Mouse (Mus musculus) MEL (cell line): Measurements from ENCODE around the gene Szt2. TPM values are rescaled to one million over a fixed set of nuclear protein-coding genes. Genes with fewer than 3 reads are reported as not detected.

Source experiments
- DNase-seq: peaks from one replicate; pipeline ENCODE4 v3.0.0; 2011; ENCODE audit warnings: low read depth, low spot score
- H3K27ac ChIP-seq: 2 replicates; pipeline ENCODE4 v1.5.1; 2012; ENCODE audit warnings: low read depth, mild to moderate bottlenecking, control low read depth, low read length, moderate library complexity; ENCODE audit not compliant: control insufficient read depth
- H3K27me3 ChIP-seq, 2 experiments: fragments of 150-350 bp in 1 of 2; sonication (generic) in 1 of 2; 2 replicates each; pipeline ENCODE4 v1.6.1; 2012; ENCODE audit warnings: low read length in 2 of 2, mild to moderate bottlenecking in 2 of 2, improper control_type of control experiment in 1 of 2, moderate library complexity in 1 of 2; ENCODE audit not compliant: insufficient read depth in 2 of 2, control insufficient read depth in 1 of 2
- H3K36me3 ChIP-seq, 2 experiments: 2 replicates each; pipeline ENCODE4 v1.6.1; 2012 to 2014; ENCODE audit warnings: low read length in 2 of 2, improper control_type of control experiment in 1 of 2, inconsistent platforms in 1 of 2, mild to moderate bottlenecking in 1 of 2; ENCODE audit not compliant: insufficient read depth in 2 of 2, control insufficient read depth in 1 of 2
- H3K4me1 ChIP-seq, 2 experiments: fragments of 150-350 bp in 1 of 2; sonication (generic) in 1 of 2; 2 replicates each; pipeline ENCODE4 v1.6.1; 2012; ENCODE audit warnings: low read length in 2 of 2, improper control_type of control experiment in 1 of 2, mild to moderate bottlenecking in 1 of 2; ENCODE audit not compliant: insufficient read depth in 2 of 2, control insufficient read depth in 1 of 2
- H3K4me3 ChIP-seq, 2 experiments: fragments of 150-350 bp in 1 of 2; sonication (generic) in 1 of 2; 2 replicates each; pipeline ENCODE4 v1.5.1; 2012; ENCODE audit warnings: low read depth in 2 of 2, low read length in 2 of 2, mild to moderate bottlenecking in 2 of 2, moderate library complexity in 2 of 2, control low read depth in 1 of 2, improper control_type of control experiment in 1 of 2; ENCODE audit not compliant: control insufficient read depth in 1 of 2, insufficient read depth in 1 of 2
- H3K79me2 ChIP-seq: 2 replicates; pipeline ENCODE4 v1.6.1; 2012; ENCODE audit warnings: mild to moderate bottlenecking, low read length, moderate library complexity; ENCODE audit not compliant: control insufficient read depth, poor library complexity, insufficient read depth
- H3K9ac ChIP-seq: 2 replicates; pipeline ENCODE4 v1.6.1; 2012; ENCODE audit warnings: low read depth, mild to moderate bottlenecking, control low read depth, low read length, moderate library complexity; ENCODE audit not compliant: control insufficient read depth, poor library complexity, severe bottlenecking
- H3K9me3 ChIP-seq: fragments of 150-350 bp; sonication (generic); replicated peaks from 2 replicates; pipeline ENCODE4 v1.6.1; 2012; ENCODE audit warnings: mild to moderate bottlenecking, low read length, improper control_type of control experiment, moderate library complexity; ENCODE audit not compliant: insufficient read depth
- BHLHE40 ChIP-seq: IDR thresholded peaks from 2 replicates; pipeline ENCODE4 v1.6.1; 2012; ENCODE audit warnings: low read depth, mild to moderate bottlenecking, inconsistent platforms, low read length, improper control_type of control experiment, borderline replicate concordance
- CHD2 ChIP-seq: IDR thresholded peaks from 2 replicates; pipeline ENCODE4 v1.6.1; 2011; ENCODE audit warnings: low read length, improper control_type of control experiment
- CTCF ChIP-seq, 3 experiments: IDR thresholded peaks in 2 of 3; conservative IDR thresholded peaks in 1 of 3; 2 replicates each; pipeline ENCODE4 v1.5.1; 2011 to 2012; ENCODE audit warnings: low read length in 3 of 3, low read depth in 2 of 3, mild to moderate bottlenecking in 2 of 3, improper control_type of control experiment in 1 of 3, inconsistent platforms in 1 of 3, mixed read lengths in 1 of 3, moderate library complexity in 1 of 3; ENCODE audit not compliant: control insufficient read depth in 1 of 3, insufficient read depth in 1 of 3, poor library complexity in 1 of 3, severe bottlenecking in 1 of 3
- EP300 ChIP-seq, 2 experiments: IDR thresholded peaks; 2 replicates each; pipeline ENCODE4 v1.6.1; 2011; ENCODE audit warnings: improper control_type of control experiment in 2 of 2, low read length in 2 of 2, low read depth in 1 of 2, mild to moderate bottlenecking in 1 of 2
- ETS1 ChIP-seq: IDR thresholded peaks from 2 replicates; pipeline ENCODE4 v1.6.1; 2012; ENCODE audit warnings: low read depth, mild to moderate bottlenecking, inconsistent platforms, low read length, improper control_type of control experiment, moderate library complexity
- GATA1 ChIP-seq: IDR thresholded peaks from 2 replicates; pipeline ENCODE4 v1.6.1; 2011; ENCODE audit warnings: low read depth, low read length, improper control_type of control experiment
- HCFC1 ChIP-seq: IDR thresholded peaks from 2 replicates; pipeline ENCODE4 v1.6.1; 2012; ENCODE audit warnings: low read depth, mild to moderate bottlenecking, inconsistent platforms, low read length, improper control_type of control experiment, moderate library complexity
- MAFK ChIP-seq: IDR thresholded peaks from 2 replicates; pipeline ENCODE4 v1.6.1; 2011; ENCODE audit warnings: low read depth, mild to moderate bottlenecking, low read length, improper control_type of control experiment, borderline replicate concordance
- MAX ChIP-seq: IDR thresholded peaks from 2 replicates; pipeline ENCODE4 v1.6.1; 2011; ENCODE audit warnings: low read length, improper control_type of control experiment
- MEF2A ChIP-seq: IDR thresholded peaks from 2 replicates; pipeline ENCODE4 v1.6.1; 2014; ENCODE audit warnings: low read depth, mild to moderate bottlenecking, inconsistent platforms, low read length, improper control_type of control experiment; ENCODE audit not compliant: poor library complexity, insufficient replicate concordance, severe bottlenecking; ENCODE audit errors: extremely low read depth
- MXI1 ChIP-seq: IDR thresholded peaks from 2 replicates; pipeline ENCODE4 v1.6.1; 2011; ENCODE audit warnings: mild to moderate bottlenecking, low read depth, low read length, improper control_type of control experiment
- MYB ChIP-seq: IDR thresholded peaks from 2 replicates; pipeline ENCODE4 v1.6.1; 2011; ENCODE audit warnings: mild to moderate bottlenecking, low read depth, low read length, improper control_type of control experiment
- NRF1 ChIP-seq: IDR thresholded peaks from 2 replicates; pipeline ENCODE4 v1.6.1; 2014; ENCODE audit warnings: low read depth, mild to moderate bottlenecking, inconsistent platforms, low read length, improper control_type of control experiment, moderate library complexity; ENCODE audit not compliant: poor library complexity, insufficient read depth, severe bottlenecking
- POLR2AphosphoS2 ChIP-seq: IDR thresholded peaks from 2 replicates; pipeline ENCODE4 v1.6.1; 2011; ENCODE audit warnings: low read length, improper control_type of control experiment
- POLR2AphosphoS5 ChIP-seq: IDR thresholded peaks from 2 replicates; pipeline ENCODE4 v1.6.1; 2012; ENCODE audit warnings: low read depth, borderline replicate concordance, mild to moderate bottlenecking, inconsistent platforms, low read length, moderate library complexity, mixed read lengths
- RAD21 ChIP-seq: IDR thresholded peaks from 2 replicates; pipeline ENCODE4 v1.6.1; 2011; ENCODE audit warnings: mild to moderate bottlenecking, low read depth, low read length, improper control_type of control experiment
- RCOR1 ChIP-seq: IDR thresholded peaks from 2 replicates; pipeline ENCODE4 v1.6.1; 2012; ENCODE audit warnings: low read depth, mild to moderate bottlenecking, inconsistent platforms, low read length, improper control_type of control experiment
- SMC3 ChIP-seq: IDR thresholded peaks from 2 replicates; pipeline ENCODE4 v1.6.1; 2011; ENCODE audit warnings: low read depth, low read length, improper control_type of control experiment
- TBP ChIP-seq: IDR thresholded peaks from 2 replicates; pipeline ENCODE4 v1.8.0; 2011; ENCODE audit warnings: low read depth, low read length, improper control_type of control experiment
- TCF12 ChIP-seq: IDR thresholded peaks from 2 replicates; pipeline ENCODE4 v1.6.1; 2014; ENCODE audit warnings: low read depth, mild to moderate bottlenecking, inconsistent platforms, low read length, improper control_type of control experiment, moderate library complexity
- USF1 ChIP-seq: IDR thresholded peaks from 2 replicates; pipeline ENCODE4 v1.6.1; 2014; ENCODE audit warnings: low read depth, mild to moderate bottlenecking, inconsistent platforms, low read length, improper control_type of control experiment, moderate library complexity
- USF2 ChIP-seq, 2 experiments: IDR thresholded peaks; 2 replicates each; pipeline ENCODE4 v1.6.1; 2011 to 2012; ENCODE audit warnings: improper control_type of control experiment in 2 of 2, low read length in 2 of 2, borderline replicate concordance in 1 of 2, inconsistent platforms in 1 of 2, low read depth in 1 of 2, mild to moderate bottlenecking in 1 of 2; ENCODE audit not compliant: insufficient read depth in 1 of 2
- ZC3H11A ChIP-seq: IDR thresholded peaks from 2 replicates; pipeline ENCODE4 v1.6.1; 2012; ENCODE audit warnings: low read depth, mild to moderate bottlenecking, inconsistent platforms, low read length, improper control_type of control experiment
- ZKSCAN1 ChIP-seq: IDR thresholded peaks from 2 replicates; pipeline ENCODE4 v1.6.1; 2012; ENCODE audit warnings: low read depth, mild to moderate bottlenecking, inconsistent platforms, low read length, improper control_type of control experiment, moderate library complexity
- ZMIZ1 ChIP-seq: IDR thresholded peaks from 2 replicates; pipeline ENCODE4 v1.6.1; 2012; ENCODE audit warnings: low read depth, mild to moderate bottlenecking, inconsistent platforms, low read length, improper control_type of control experiment, moderate library complexity
- ZNF384 ChIP-seq: IDR thresholded peaks from 2 replicates; pipeline ENCODE4 v1.6.1; 2012; ENCODE audit warnings: low read depth, mild to moderate bottlenecking, inconsistent platforms, low read length, improper control_type of control experiment
- polyA plus RNA-seq, 2 experiments: library from polyadenylated mRNA; stranded (reverse) in 1 of 2; unstranded in 1 of 2; fragments of >175 nt in 1 of 2; fragments of >200 nt in 1 of 2; gene quantifications; 2 replicates each; pipeline versions ENCODE4 v1.2.1 to v1.2.4; 2012; ENCODE audit warnings: low replicate concordance in 2 of 2, low read depth in 1 of 2; ENCODE audit not compliant: insufficient read length in 2 of 2, insufficient read depth in 1 of 2, missing spikeins in 1 of 2
- total RNA-seq: library from RNA; depleted of rRNA; stranded (reverse); fragments of 300-350 nt; gene quantifications from 2 replicates; pipeline ENCODE4 v1.2.3, GENCODE M21; 2012

Szt2 gene
- total and polyA plus RNA-seq, 3 experiments: 5.7 to 24.0 TPM; not detected in 1

DNA sequence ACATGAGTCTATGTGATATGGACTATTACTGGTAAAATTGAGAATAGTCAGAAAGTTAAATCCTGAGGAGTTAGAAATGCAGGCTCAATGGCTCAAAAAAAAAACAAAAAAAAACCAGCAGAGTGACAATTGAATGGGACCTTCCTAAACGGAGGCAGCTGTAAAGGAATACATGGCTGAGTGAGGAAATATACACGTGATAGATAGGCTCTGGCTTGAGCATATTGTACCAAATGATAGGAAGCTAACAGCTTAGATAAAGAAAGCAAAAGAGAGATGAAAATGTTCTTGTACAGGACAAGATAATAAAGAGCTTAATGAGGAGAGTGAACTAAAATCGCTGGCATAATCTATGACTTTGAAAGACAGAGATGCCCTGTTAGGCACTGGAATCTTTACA, 54.8 kb downstream of the Szt2 start:
- H3K9me3 ChIP-seq: no peaks in the 10 kb centered on the region
- no peaks in the 10 kb centered on the region for H3K79me2 ChIP-seq
- no peaks in the 10 kb centered on the region for H3K27me3 ChIP-seq
- H3K36me3 ChIP-seq: peaks cover 0 to 12% of the 10 kb centered on the region in 2 experiments; a peak in 2 of 4 replicates
- peak overlapping the region in 1 of 2 experiments; percentile 13; a peak in 1 of 4 replicates for H3K4me3 ChIP-seq
- no peak for DNase-seq
- H3K4me1 ChIP-seq: peaks cover 0 to 8% of the 10 kb centered on the region in 2 experiments; a peak in 3 of 4 replicates
- no peak overlapping the region for H3K9ac ChIP-seq
- 0 out of 2 replicates have a peak overlapping the region, but pooled peaks have one; percentile 16 for H3K27ac ChIP-seq
- TF ChIP-seq TCF12: peak; percentile 91
- 0 out of 2 replicates have a peak, but pooled peaks have one; percentile 38 for TF ChIP-seq MYB
- peak; percentile 80 for TF ChIP-seq ETS1
- TF ChIP-seq NRF1: no peak
- TF ChIP-seq TBP: no peak
- TF ChIP-seq MAX: 0 out of 2 replicates have a peak, but pooled peaks have one; percentile 50
- TF ChIP-seq POLR2AphosphoS2: no peak
- no peak for TF ChIP-seq MEF2A
- TF ChIP-seq ZKSCAN1: no peak
- TF ChIP-seq SMC3: no peak
- no peak for TF ChIP-seq CHD2
- no peak for TF ChIP-seq RAD21
- TF ChIP-seq POLR2AphosphoS5: no peak
- no peak for TF ChIP-seq ZMIZ1
- 0 out of 2 replicates have a peak, but pooled peaks have one; percentile 26 for TF ChIP-seq MXI1
- TF ChIP-seq MAFK: no peak
- TF ChIP-seq EP300 (IDR thresholded peaks at IDR 0.05; ENCODE audit: low read depth in 1 of 2, low read length in 2 of 2): peak; percentile 71 to 83
- TF ChIP-seq CTCF (IDR thresholded peaks at IDR 0.05 in 2 of 3, conservative IDR thresholded peaks at IDR 0.05 in 1 of 3; ENCODE audit: control insufficient read depth in 1 of 3, insufficient read depth in 1 of 3, low read depth in 2 of 3, low read length in 3 of 3, poor library complexity in 1 of 3, severe bottlenecking in 1 of 3): no peak
- peak; percentile 61; the same call in 1 of the 2 replicates for TF ChIP-seq GATA1
- TF ChIP-seq ZNF384: peak; percentile 73
- TF ChIP-seq RCOR1: peak; percentile 79
- TF ChIP-seq USF2 (IDR thresholded peaks at IDR 0.05; ENCODE audit: borderline replicate concordance in 1 of 2, insufficient read depth in 1 of 2, low read depth in 1 of 2, low read length in 2 of 2): no peak
- TF ChIP-seq ZC3H11A: no peak
- peak; percentile 88 for TF ChIP-seq BHLHE40
- no peak for TF ChIP-seq HCFC1
- TF ChIP-seq USF1: peak; percentile 68; the same call in 1 of the 2 replicates
